Mouse (Mus musculus): ENCODE data around the gene Rexo1. TPM values are rescaled to one million over a fixed set of nuclear protein-coding genes. Genes with fewer than 3 reads are reported as not detected.
A peak's percentile ranks its signal among the peaks of the same experiment; 100 is the strongest.

The Rexo1 gene
- polyA plus RNA-seq, 1 experiment from 2014 or later: 34.5 TPM

GRCm38 (mm10) chr10:80584642-80585552 is 23.5 kb upstream of the Rexo1 start:
- no peak for ATAC-seq (ENCODE audit: insufficient read depth)
- no peak for TF ChIP-seq CTCF (IDR thresholded peaks at IDR 0.05; ENCODE audit: low read depth)
- Histone ChIP-seq H3K9ac (no peak overlapping the region), H3K4me3 (ENCODE audit: low read depth, low read length) (peak overlapping the region; percentile 9; the same call in 1 of the 2 replicates), H3K4me1 (ENCODE audit: insufficient read depth) (peaks cover 5% of the 10 kb centered on the region; the same call in 1 of the 2 replicates), H3K27me3 (ENCODE audit: insufficient read depth, low read length) (no peaks in the 10 kb centered on the region), H3K9me3 (ENCODE audit: low read depth, low read length) (no peaks in the 10 kb centered on the region), H3K4me2 (peak overlapping the region; percentile 49), H3K27ac (ENCODE audit: low read depth) (no peak overlapping the region), H3K36me3 (ENCODE audit: insufficient read depth) (peaks cover 40% of the 10 kb centered on the region)
- 68% methylated on average over 12 of the region's 12 CpGs for WGBS
- no peak for DNase-seq

- Histone ChIP-seq H3K4me3 (ENCODE audit: low read depth, low read length) (no peak overlapping the region), H3K9ac (no peak overlapping the region), H3K9me3 (ENCODE audit: low read depth, low read length) (no peaks in the 10 kb centered on the region), H3K4me1 (ENCODE audit: insufficient read depth) (peaks cover 2% of the 10 kb centered on the region; the same call in 1 of the 2 replicates), H3K27me3 (ENCODE audit: insufficient read depth, low read length) (no peaks in the 10 kb centered on the region), H3K27ac (ENCODE audit: low read depth) (no peak overlapping the region), H3K36me3 (ENCODE audit: insufficient read depth) (peaks cover 40% of the 10 kb centered on the region), H3K4me2 (no peak overlapping the region)
- ATAC-seq (ENCODE audit: insufficient read depth) (no peak), DNase-seq (no peak)
- no peak for TF ChIP-seq CTCF (IDR thresholded peaks at IDR 0.05; ENCODE audit: low read depth)
- 51% methylated on average over 12 of the region's 12 CpGs for WGBS
Measured at GRCm38 (mm10) chr10:80584045-80584488, 22.7 kb upstream of the Rexo1 start.

GRCm38 (mm10) chr10:80583047-80583446 is 21.7 kb upstream of the Rexo1 start:
- WGBS: 85% methylated on average over 5 of the region's 5 CpGs
- H3K9me3 ChIP-seq (ENCODE audit: low read depth, low read length): no peaks in the 10 kb centered on the region
- H3K27me3 ChIP-seq (ENCODE audit: insufficient read depth, low read length): no peaks in the 10 kb centered on the region
- peaks cover 40% of the 10 kb centered on the region for H3K36me3 ChIP-seq (ENCODE audit: insufficient read depth)
- 0 out of 2 replicates have a peak, but pooled peaks cover 3% of the 10 kb centered on the region for H3K4me1 ChIP-seq (ENCODE audit: insufficient read depth)
- no peak overlapping the region for H3K4me3 ChIP-seq (ENCODE audit: low read depth, low read length)
- DNase-seq: no peak
- ATAC-seq (ENCODE audit: insufficient read depth): no peak
- H3K27ac ChIP-seq (ENCODE audit: low read depth): no peak overlapping the region
- no peak overlapping the region for H3K9ac ChIP-seq
- TF ChIP-seq CTCF (IDR thresholded peaks at IDR 0.05; ENCODE audit: low read depth): no peak
- H3K4me2 ChIP-seq: no peak overlapping the region

GRCm38 (mm10) chr10:80578911-80579310 is 17.6 kb upstream of the Rexo1 start:
- H3K9ac ChIP-seq: peak overlapping the region; percentile 43
- peak overlapping the region; percentile 76 for H3K4me2 ChIP-seq
- H3K4me3 ChIP-seq (ENCODE audit: low read depth, low read length): peak overlapping the region; percentile 87
- peak; percentile 78 for DNase-seq
- peak overlapping the region; percentile 95; the same call in 1 of the 2 replicates for H3K27ac ChIP-seq (ENCODE audit: low read depth)
- H3K36me3 ChIP-seq (ENCODE audit: insufficient read depth): peaks cover 16% of the 10 kb centered on the region
- WGBS: 9% methylated on average over 8 of the region's 8 CpGs
- no peak for ATAC-seq (ENCODE audit: insufficient read depth)
- H3K27me3 ChIP-seq (ENCODE audit: insufficient read depth, low read length): no peaks in the 10 kb centered on the region
- H3K9me3 ChIP-seq (ENCODE audit: low read depth, low read length): no peaks in the 10 kb centered on the region
- H3K4me1 ChIP-seq (ENCODE audit: insufficient read depth): peaks cover 12% of the 10 kb centered on the region
- TF ChIP-seq CTCF (IDR thresholded peaks at IDR 0.05; ENCODE audit: low read depth): peak; percentile 67

GRCm38 (mm10) chr10:80578131-80578750 is 16.9 kb upstream of the Rexo1 start:
- peaks cover 9% of the 10 kb centered on the region for H3K36me3 ChIP-seq (ENCODE audit: insufficient read depth)
- H3K9me3 ChIP-seq (ENCODE audit: low read depth, low read length): no peaks in the 10 kb centered on the region
- H3K4me3 ChIP-seq (ENCODE audit: low read depth, low read length): peak overlapping the region; percentile 87
- H3K4me1 ChIP-seq (ENCODE audit: insufficient read depth): peaks cover 15% of the 10 kb centered on the region
- no peaks in the 10 kb centered on the region for H3K27me3 ChIP-seq (ENCODE audit: insufficient read depth, low read length)
- under 1% methylated on average over 29 of the region's 29 CpGs for WGBS
- H3K9ac ChIP-seq: peak overlapping the region; percentile 43
- peak; percentile 90 for DNase-seq
- ATAC-seq (ENCODE audit: insufficient read depth): peak; percentile 66
- TF ChIP-seq CTCF (IDR thresholded peaks at IDR 0.05; ENCODE audit: low read depth): peak; percentile 93
- peak overlapping the region; percentile 76 for H3K4me2 ChIP-seq
- peak overlapping the region; percentile 95 for H3K27ac ChIP-seq (ENCODE audit: low read depth)

- Histone ChIP-seq H3K9me3 (ENCODE audit: low read depth, low read length) (no peaks in the 10 kb centered on the region), H3K27me3 (ENCODE audit: insufficient read depth, low read length) (no peaks in the 10 kb centered on the region), H3K4me1 (ENCODE audit: insufficient read depth) (peaks cover 15% of the 10 kb centered on the region), H3K36me3 (ENCODE audit: insufficient read depth) (peaks cover 3% of the 10 kb centered on the region; the same call in 1 of the 2 replicates), H3K4me3 (ENCODE audit: low read depth, low read length) (peak within 1 kb of the TSS; percentile 87), H3K27ac (ENCODE audit: low read depth) (peak within 1 kb of the TSS; percentile 95), H3K4me2 (peak within 1 kb of the TSS; percentile 76), H3K9ac (peak within 1 kb of the TSS; percentile 69)
- DNase-seq (peak; percentile 98), ATAC-seq (ENCODE audit: insufficient read depth) (peak; percentile 79)
- TF ChIP-seq CTCF (IDR thresholded peaks at IDR 0.05; ENCODE audit: low read depth): no peak
- under 1% methylated on average over 95 of the region's 97 CpGs for WGBS
Measured at GRCm38 (mm10) chr10:80577195-80578130, 16.1 kb upstream of the Rexo1 start, which contains the start of gene Klf16. Gene Klf16, minus strand, starts transcription at chr10:80577321.

All from lung, embryonic 14.5 days (tissue).